Mouse (Mus musculus) liver, embryonic 14.5 days (tissue): ENCODE measurements around the gene Plekhm2.

Source experiments
- CTCF ChIP-seq: IDR thresholded peaks from 2 replicates; pipeline ENCODE4 v1.5.1; 2016; ENCODE audit warnings: antibody characterized with exemption, low read depth, control low read depth
- EP300 ChIP-seq: IDR thresholded peaks from 2 replicates; pipeline ENCODE4 v1.6.1; 2016; ENCODE audit warnings: antibody characterized with exemption, low read depth

DNA sequence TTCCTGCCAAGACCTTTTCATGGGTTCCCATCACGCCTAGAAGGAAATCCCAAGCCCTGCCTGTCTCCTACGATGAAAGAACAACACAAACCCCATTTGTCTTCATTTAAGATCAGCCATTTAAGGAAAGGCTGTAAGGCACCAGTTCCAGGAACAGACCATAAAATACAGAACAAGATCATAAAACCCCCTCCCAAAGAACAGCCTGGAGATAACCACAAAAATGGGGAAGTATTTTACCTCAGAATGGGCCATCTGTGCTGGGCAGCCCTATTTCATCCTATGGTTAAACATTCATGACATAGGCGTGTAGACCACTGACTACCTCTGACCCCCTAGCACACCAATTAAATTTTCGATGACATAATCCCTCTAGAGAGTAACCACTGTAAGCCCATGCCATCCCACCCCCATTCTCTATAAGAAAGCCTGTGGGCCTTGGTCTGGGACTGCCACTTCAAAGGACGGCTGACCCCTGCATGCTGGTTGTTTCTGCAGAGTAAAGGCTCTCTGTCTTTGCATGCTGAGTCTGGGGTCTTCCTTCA lies 49.0 kb upstream of the Plekhm2 start:
- TF ChIP-seq CTCF (no peak), EP300 (no peak)
